Mouse (Mus musculus) mammary gland, adult 2 months (tissue): Measurements from ENCODE around the gene 2900026A02Rik. TPM values are rescaled to one million over a fixed set of nuclear protein-coding genes. Genes with fewer than 3 reads are reported as not detected.

ENCODE experiments used
- polyA plus RNA-seq: library from polyadenylated mRNA; depleted of rRNA; stranded (reverse); fragments of >200 nt; gene quantifications from 2 replicates; pipeline ENCODE4 v1.2.3, GENCODE M21; 2012; ENCODE audit warnings: low replicate concordance; rRNA removed

The 2900026A02Rik gene
- 19.7 and 20.6 TPM in 2 replicates for polyA plus RNA-seq

GRCm38 (mm10) chr5:113221147-113221865 lies at the start of gene 2900026A02Rik:
2900026A02Rik (minus strand) TSS chr5:113221236.

DNA sequence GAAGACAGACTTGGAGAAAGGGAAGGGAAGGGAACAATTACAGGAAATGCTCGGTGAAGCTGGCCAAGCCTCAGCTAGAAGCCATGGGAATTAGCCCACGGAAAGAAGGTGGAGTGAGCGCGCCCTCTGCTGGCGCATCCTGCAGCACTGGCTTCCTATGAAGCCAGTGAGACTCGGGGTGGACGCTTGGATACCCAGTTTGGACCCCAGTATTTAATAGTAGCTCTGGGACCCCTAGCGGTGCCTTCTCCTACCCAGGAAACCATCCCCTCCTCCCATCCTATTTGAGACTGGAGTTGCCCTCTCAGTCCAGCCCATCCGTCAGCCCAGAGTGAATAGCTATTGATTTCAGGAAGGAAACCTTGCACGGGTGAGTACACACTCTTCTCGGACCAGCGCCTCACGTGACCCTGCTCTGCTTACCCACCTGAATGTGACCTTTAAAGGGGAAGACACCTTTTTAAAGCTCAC lies 5.6 kb upstream of the 2900026A02Rik start, which contains the start of gene Tmem211:
TSS of gene Tmem211 (plus strand) at position 278 of the 471 bp plus-strand sequence.

DNA sequence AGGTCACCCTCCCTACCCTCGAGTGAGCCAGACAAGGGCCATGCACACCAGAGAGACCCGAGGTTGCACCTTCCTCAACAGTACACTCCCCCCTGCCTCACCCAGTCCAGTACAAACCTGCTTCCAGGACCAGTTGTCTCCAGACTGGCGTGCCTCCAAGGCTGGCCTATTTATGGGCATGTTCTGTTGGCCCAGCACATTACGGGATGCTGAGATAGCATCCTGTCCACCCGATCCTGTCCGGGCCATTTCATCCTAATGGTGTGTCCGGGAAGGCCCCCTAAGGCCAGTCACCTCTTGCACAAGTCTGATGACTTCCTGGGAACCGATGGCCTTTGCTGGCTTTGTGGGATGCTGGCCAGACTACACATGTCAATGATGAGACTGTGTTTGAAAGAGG lies 139.6 kb downstream of the 2900026A02Rik start, which contains the start of gene Crybb3:
TSS of gene Crybb3 (minus strand) at position 146 of the 400 bp plus-strand sequence.

DNA sequence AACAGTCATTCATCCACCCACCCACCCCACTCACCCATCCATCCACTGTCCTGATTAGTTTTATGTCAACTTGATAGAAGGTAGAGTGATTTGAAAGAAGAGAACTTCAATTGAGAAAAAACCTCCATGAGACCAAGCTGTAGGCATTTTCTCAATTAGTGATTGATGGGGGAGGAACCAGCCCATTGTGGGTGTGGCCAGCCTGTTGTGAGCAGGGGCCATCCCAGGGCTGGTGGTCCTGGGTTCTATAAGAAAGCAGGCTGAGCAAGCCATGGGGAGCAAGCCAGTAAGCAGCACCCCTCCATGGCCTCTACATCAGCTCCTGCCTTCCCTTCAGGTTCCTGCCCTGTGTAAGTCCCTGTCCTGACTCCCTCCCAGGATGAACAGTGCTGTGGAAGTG lies 151.0 kb downstream of the 2900026A02Rik start, which contains the start of gene Crybb2:
TSS of gene Crybb2 (minus strand) at position 101 of the 400 bp plus-strand sequence.

Other genes starting within 250 kb of the 2900026A02Rik start
- 10.0 and 14.6 TPM in 2 replicates for gene Grk3, start 205.4 kb downstream of the 2900026A02Rik start, polyA plus RNA-seq
- not detected in 2 replicates for gene Crybb2, start 151.1 kb downstream of the 2900026A02Rik start, polyA plus RNA-seq
- gene Crybb3, start 139.7 kb downstream of the 2900026A02Rik start, polyA plus RNA-seq: 3.0 and 3.1 TPM in 2 replicates
- gene Tmem211, start 5.7 kb upstream of the 2900026A02Rik start, polyA plus RNA-seq: not detected in 2 replicates
- gene Sgsm1, start 89.5 kb upstream of the 2900026A02Rik start, polyA plus RNA-seq: 3.4 and 3.5 TPM in 2 replicates
- gene Aym1, start 136.1 kb upstream of the 2900026A02Rik start, polyA plus RNA-seq: not detected in 2 replicates